Mouse (Mus musculus): ENCODE measurements at regions not wholly inside any gene's neighbourhood (a gene's known extent, or its start where the extent isn't known, plus 50 kb on each side); places are given as distances from the start of the nearest gene placed in this dataset.

DNA sequence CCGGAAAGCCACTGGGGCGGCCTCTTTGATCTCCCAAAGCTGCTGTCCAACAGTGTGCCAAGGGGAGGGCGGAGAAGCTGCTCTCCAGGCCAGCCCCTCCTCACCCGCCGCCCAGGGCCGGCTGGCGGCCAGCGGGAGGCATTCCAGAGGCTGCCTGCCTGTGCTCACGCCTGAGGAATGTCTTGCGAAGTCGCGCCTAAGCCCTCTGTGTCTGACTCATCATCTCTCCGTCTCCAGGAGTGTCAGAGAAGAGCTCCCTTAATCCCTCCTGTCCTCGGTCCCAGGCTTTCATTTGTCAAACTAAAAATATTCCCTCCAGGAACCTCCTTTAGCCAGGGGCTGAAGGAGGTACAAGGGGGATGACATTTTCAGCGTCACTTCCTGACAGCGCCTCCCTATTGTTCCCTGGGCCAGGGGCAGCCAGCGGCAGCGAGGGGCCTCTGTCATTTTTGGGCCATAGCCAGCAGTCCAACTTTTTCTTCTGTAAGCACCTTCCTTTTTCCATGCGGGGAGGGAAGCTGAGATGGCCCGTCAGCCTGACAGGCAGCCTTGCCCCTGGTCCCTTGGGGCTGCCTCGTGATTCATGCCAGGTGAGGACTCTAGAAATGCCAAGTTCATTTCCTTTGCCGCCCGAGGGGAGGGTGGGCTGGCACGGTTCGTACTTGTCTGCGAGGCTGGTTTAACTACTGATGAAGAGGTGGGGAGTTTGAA is 113.4 kb downstream of the Gm525 start:
- Histone ChIP-seq H3K36me3 (no peaks in the 10 kb centered on the region), H3K4me3 (peak overlapping the region; percentile 38), H3K9me3 (replicated peaks) (no peaks in the 10 kb centered on the region), H3K27ac (peak overlapping the region; percentile 33), H3K27me3 (ENCODE audit: low read depth, poor library complexity, severe bottlenecking) (peaks cover 34% of the 10 kb centered on the region; the same call in 1 of the 2 replicates), H3K4me1 (peaks cover 12% of the 10 kb centered on the region)
- 8% methylated on average over 26 of the region's 26 CpGs for WGBS
- DNase-seq (ENCODE audit: low spot score), result peak; percentile 67

- no peak for DNase-seq (ENCODE audit: low spot score)
- H3K4me3 ChIP-seq, result no peak overlapping the region
- 89% methylated on average over 6 of the region's 6 CpGs for WGBS
These were observed 112.2 kb downstream of the Gm525 start for GRCm38 (mm10) chr11:89185862-89186261.

DNA sequence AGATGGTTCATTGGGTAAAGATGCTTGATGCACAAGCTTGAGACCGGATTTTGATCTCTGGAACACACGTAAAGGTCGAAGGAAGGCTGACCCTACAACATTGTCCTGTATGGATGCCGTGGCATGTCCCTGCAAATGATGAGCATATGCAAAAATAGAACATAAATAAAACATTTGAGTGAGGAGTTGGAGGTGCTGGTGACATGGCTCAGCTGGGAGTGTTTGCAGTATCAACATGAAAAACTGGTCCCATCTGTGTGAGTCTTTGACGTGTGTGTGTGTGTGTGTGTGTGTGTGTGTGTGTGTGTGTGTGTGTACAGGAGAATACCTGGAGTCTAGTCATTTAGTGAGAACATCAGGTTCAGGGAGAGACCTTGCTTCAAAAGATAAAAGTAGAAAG is 107.8 kb downstream of the Gm525 start:
- H3K9me3 ChIP-seq (replicated peaks), result no peaks in the 10 kb centered on the region
- peaks cover 10% of the 10 kb centered on the region; the same call in 1 of the 2 replicates for H3K27me3 ChIP-seq (ENCODE audit: low read depth, poor library complexity, severe bottlenecking)
- no peak for DNase-seq (ENCODE audit: low spot score)
- peaks cover 2% of the 10 kb centered on the region for H3K4me1 ChIP-seq
- no peak overlapping the region for H3K27ac ChIP-seq
- 92% methylated on average over 5 of the region's 5 CpGs for WGBS
- no peaks in the 10 kb centered on the region for H3K36me3 ChIP-seq
- no peak overlapping the region for H3K4me3 ChIP-seq

More at GRCm38 (mm10) chr11:89185862-89186261, 112.2 kb downstream of the Gm525 start:
- Histone ChIP-seq H3K36me3 (no peaks in the 10 kb centered on the region), H3K27me3 (ENCODE audit: low read depth, poor library complexity, severe bottlenecking) (peaks cover 34% of the 10 kb centered on the region; the same call in 1 of the 2 replicates), H3K9me3 (replicated peaks) (no peaks in the 10 kb centered on the region), H3K27ac (no peak overlapping the region), H3K4me1 (peaks cover 12% of the 10 kb centered on the region)

GRCm38 (mm10) chr11:89178436-89178835 is 104.8 kb downstream of the Gm525 start:
- no peak for DNase-seq (ENCODE audit: low spot score)
- 95% methylated on average over 7 of the region's 7 CpGs for WGBS
- Histone ChIP-seq H3K27me3 (ENCODE audit: low read depth, poor library complexity, severe bottlenecking) (peaks cover 6% of the 10 kb centered on the region; the same call in 1 of the 2 replicates), H3K36me3 (no peaks in the 10 kb centered on the region), H3K9me3 (replicated peaks) (no peaks in the 10 kb centered on the region), H3K4me1 (peaks cover 19% of the 10 kb centered on the region), H3K4me3 (no peak overlapping the region), H3K27ac (no peak overlapping the region)

- Histone ChIP-seq H3K9me3 (replicated peaks) (no peaks in the 10 kb centered on the region), H3K27ac (no peak overlapping the region), H3K4me3 (peak overlapping the region; percentile 18; the same call in 1 of the 2 replicates), H3K36me3 (no peaks in the 10 kb centered on the region), H3K27me3 (ENCODE audit: low read depth, poor library complexity, severe bottlenecking) (peaks cover 6% of the 10 kb centered on the region; the same call in 1 of the 2 replicates), H3K4me1 (peaks cover 19% of the 10 kb centered on the region)
- DNase-seq (ENCODE audit: low spot score), result peak; percentile 45
- WGBS, result 9% methylated on average over 9 of the region's 9 CpGs
These were observed 101.9 kb downstream of the Gm525 start for GRCm38 (mm10) chr11:89175511-89175910.

DNA sequence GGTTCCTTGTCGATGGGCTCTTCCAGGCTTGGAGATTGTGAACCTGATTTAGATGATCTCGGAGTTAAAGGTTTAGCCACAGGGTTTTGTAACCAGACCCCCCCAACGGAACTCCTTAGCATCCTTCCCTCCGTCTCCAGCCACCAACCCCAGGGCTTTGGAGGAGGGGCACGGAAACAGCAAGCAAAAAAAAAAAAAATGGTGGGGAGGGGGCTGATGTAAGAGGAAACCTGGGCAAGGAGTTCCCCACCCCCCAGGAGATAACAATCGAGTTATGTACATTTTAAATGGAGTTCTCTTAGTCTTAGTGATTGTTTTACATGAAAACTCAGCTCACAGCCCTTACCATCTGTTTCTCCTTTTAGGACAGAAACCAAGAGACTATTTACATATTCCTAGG is 101.3 kb downstream of the Gm525 start:
- DNase-seq (ENCODE audit: low spot score), result no peak
- H3K4me3 ChIP-seq, result peak overlapping the region; percentile 18; the same call in 1 of the 2 replicates
- 18% methylated on average over 6 of the region's 6 CpGs for WGBS
- H3K36me3 ChIP-seq, result no peaks in the 10 kb centered on the region
- no peak overlapping the region for H3K27ac ChIP-seq
- H3K4me1 ChIP-seq, result peaks cover 19% of the 10 kb centered on the region
- peaks cover 6% of the 10 kb centered on the region; the same call in 1 of the 2 replicates for H3K27me3 ChIP-seq (ENCODE audit: low read depth, poor library complexity, severe bottlenecking)
- no peaks in the 10 kb centered on the region for H3K9me3 ChIP-seq (replicated peaks)

DNA sequence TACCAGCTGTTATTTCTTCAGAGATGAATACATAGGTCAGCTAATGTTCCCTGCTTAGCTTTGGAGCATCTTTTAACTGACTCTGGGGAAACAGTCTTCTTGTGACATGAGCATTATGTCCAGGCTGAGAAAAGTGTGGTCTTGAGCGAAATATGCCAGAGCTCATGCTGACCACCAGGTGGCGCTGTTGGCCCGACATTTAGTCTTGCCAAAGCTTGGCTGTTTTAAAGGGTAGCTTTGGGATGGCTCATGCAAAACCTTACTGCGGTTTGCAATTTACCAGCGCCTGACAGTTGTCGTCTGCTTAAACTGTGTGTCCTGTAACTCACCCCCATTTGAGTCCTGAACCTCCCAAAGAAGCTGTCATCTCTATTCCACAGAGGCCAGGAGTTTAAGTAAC is 91.6 kb downstream of the Gm525 start:
- Histone ChIP-seq H3K36me3 (no peaks in the 10 kb centered on the region), H3K27ac (no peak overlapping the region), H3K27me3 (ENCODE audit: low read depth, poor library complexity, severe bottlenecking) (peaks cover 30% of the 10 kb centered on the region; the same call in 1 of the 2 replicates), H3K4me1 (no peaks in the 10 kb centered on the region), H3K9me3 (replicated peaks) (no peaks in the 10 kb centered on the region), H3K4me3 (no peak overlapping the region)
- 18% methylated on average over 6 of the region's 6 CpGs for WGBS
- DNase-seq (ENCODE audit: low spot score), result peak; percentile 93

- H3K27me3 ChIP-seq (ENCODE audit: low read depth, poor library complexity, severe bottlenecking), result no peaks in the 10 kb centered on the region
- WGBS, result 89% methylated on average over 13 of the region's 13 CpGs
- no peaks in the 10 kb centered on the region for H3K4me1 ChIP-seq
- H3K27ac ChIP-seq, result no peak overlapping the region
- H3K9me3 ChIP-seq (replicated peaks), result no peaks in the 10 kb centered on the region
- no peak overlapping the region for H3K4me3 ChIP-seq
- no peak for DNase-seq (ENCODE audit: low spot score)
- H3K36me3 ChIP-seq, result no peaks in the 10 kb centered on the region
These were observed 80.1 kb downstream of the Gm525 start for GRCm38 (mm10) chr11:89153466-89154406.

DNA sequence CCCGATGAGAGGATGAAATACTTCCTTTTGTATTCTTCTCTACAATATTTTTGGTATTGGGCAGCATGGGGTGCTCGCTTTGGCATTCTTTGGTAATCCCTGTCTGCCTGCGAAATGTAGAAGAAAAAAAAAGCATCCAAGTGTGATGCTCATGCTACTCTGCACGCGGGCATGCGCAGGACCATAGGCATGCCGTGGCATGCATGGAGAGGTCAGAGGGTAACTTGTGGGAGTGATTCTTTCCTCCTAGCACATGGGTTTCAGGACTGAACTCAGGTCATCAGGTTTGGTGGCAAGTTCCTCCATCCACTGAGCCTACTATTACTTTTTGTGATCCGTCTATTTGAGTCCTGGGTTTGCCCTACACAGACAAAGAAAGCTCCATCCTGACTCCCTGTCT is 74.3 kb downstream of the Gm525 start:
- no peaks in the 10 kb centered on the region for H3K36me3 ChIP-seq
- no peaks in the 10 kb centered on the region for H3K9me3 ChIP-seq (replicated peaks)
- no peak overlapping the region for H3K27ac ChIP-seq
- no peak for DNase-seq (ENCODE audit: low spot score)
- H3K27me3 ChIP-seq (ENCODE audit: low read depth, poor library complexity, severe bottlenecking), result no peaks in the 10 kb centered on the region
- no peak overlapping the region for H3K4me3 ChIP-seq
- peaks cover 12% of the 10 kb centered on the region for H3K4me1 ChIP-seq
- WGBS, result 91% methylated on average over 8 of the region's 8 CpGs

- Histone ChIP-seq H3K27me3 (ENCODE audit: low read depth, poor library complexity, severe bottlenecking) (no peaks in the 10 kb centered on the region), H3K9me3 (replicated peaks) (no peaks in the 10 kb centered on the region), H3K36me3 (no peaks in the 10 kb centered on the region), H3K4me3 (no peak overlapping the region), H3K4me1 (peaks cover 17% of the 10 kb centered on the region), H3K27ac (no peak overlapping the region)
- peak; percentile 33 for DNase-seq (ENCODE audit: low spot score)
- 56% methylated on average over 19 of the region's 19 CpGs for WGBS
These were observed 71.8 kb downstream of the Gm525 start for GRCm38 (mm10) chr11:89145281-89145945.

DNA sequence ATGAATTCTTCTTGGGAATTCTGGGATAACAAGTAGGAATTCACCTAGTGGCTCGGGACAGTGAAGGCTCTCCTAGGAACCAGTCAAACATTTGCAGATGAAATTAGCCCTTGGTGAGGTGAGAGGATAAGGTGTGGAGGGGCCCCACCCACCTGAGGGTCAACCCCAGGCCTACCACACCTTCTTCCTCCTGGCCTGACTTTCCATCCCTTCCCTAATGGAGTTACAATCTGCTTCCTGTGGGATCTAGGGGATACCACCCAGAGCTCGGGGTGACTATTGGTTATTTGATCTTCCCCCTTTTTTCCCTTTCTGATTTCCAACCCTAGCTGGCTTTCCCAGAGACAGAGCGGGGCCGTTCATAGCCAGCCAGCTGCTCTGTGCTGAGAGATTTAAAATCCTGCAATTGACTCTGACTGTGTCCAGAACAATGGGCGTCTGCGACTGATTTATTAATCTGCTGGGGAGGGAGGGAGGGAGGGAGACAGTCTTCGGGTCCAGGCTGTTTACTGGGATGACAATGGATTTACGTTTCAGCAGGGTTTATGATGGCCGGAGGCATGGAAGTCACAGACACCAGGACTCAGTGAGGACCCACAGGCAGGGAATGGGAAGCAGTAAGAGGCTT is 69.0 kb downstream of the Gm525 start:
- no peak overlapping the region for H3K4me3 ChIP-seq
- H3K27me3 ChIP-seq (ENCODE audit: low read depth, poor library complexity, severe bottlenecking), result no peaks in the 10 kb centered on the region
- no peaks in the 10 kb centered on the region for H3K36me3 ChIP-seq
- H3K4me1 ChIP-seq, result peaks cover 17% of the 10 kb centered on the region
- H3K9me3 ChIP-seq (replicated peaks), result no peaks in the 10 kb centered on the region
- DNase-seq (ENCODE audit: low spot score), result no peak
- no peak overlapping the region for H3K27ac ChIP-seq
- WGBS, result 48% methylated on average over 9 of the region's 9 CpGs
